Mouse (Mus musculus): ENCODE measurements around the gene Sptssb. TPM values are rescaled to one million over a fixed set of nuclear protein-coding genes. Genes with fewer than 3 reads are reported as not detected.

Gene Sptssb
- polyA plus RNA-seq, 1 experiment from 2014 or later: 0.38 TPM

DNA sequence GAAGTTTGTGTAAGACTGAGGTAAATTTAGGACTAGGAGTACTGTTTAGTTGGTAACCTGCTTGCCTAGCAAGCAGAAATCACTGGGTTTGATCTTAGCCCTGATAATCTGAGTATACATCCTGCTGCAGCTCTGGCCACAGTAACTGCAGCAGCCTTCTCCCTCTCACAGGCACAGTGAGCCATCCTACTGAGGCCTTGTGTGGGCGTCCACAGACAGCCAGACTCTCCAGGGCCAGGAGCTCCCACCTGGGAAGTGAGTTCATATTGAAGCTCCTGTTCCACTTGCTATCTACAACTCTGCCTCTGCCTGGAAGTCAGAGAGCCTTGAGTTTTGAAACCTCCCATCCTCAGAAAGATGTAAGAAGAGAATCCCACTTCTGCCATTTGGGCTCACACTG lies 24.0 kb upstream of the Sptssb start:
- H3K9ac ChIP-seq: no peak overlapping the region
- ATAC-seq (ENCODE audit: insufficient number of reproducible peaks, low FRiP score, low TSS enrichment, low read depth): no peak
- no peaks in the 10 kb centered on the region for H3K4me1 ChIP-seq
- no peaks in the 10 kb centered on the region for H3K27me3 ChIP-seq
- no peaks in the 10 kb centered on the region for H3K36me3 ChIP-seq
- H3K4me2 ChIP-seq: no peak overlapping the region
- H3K27ac ChIP-seq: no peak overlapping the region
- H3K9me3 ChIP-seq: no peaks in the 10 kb centered on the region
- WGBS: 61% methylated on average over 1 of the region's 1 CpGs
- no peak overlapping the region for H3K4me3 ChIP-seq

GRCm38 (mm10) chr3:69877538-69877937 lies 17.8 kb upstream of the Sptssb start:
- Histone ChIP-seq H3K9ac (no peak overlapping the region), H3K9me3 (no peaks in the 10 kb centered on the region), H3K36me3 (no peaks in the 10 kb centered on the region), H3K27me3 (no peaks in the 10 kb centered on the region), H3K4me2 (no peak overlapping the region), H3K4me1 (no peaks in the 10 kb centered on the region), H3K4me3 (no peak overlapping the region), H3K27ac (no peak overlapping the region)
- WGBS: 82% methylated on average over 2 of the region's 2 CpGs
- ATAC-seq (ENCODE audit: insufficient number of reproducible peaks, low FRiP score, low TSS enrichment, low read depth): no peak

GRCm38 (mm10) chr3:69874721-69875120 lies 15.0 kb upstream of the Sptssb start:
- 67% methylated on average over 3 of the region's 3 CpGs for WGBS
- H3K4me1 ChIP-seq: no peaks in the 10 kb centered on the region
- no peak for ATAC-seq (ENCODE audit: insufficient number of reproducible peaks, low FRiP score, low TSS enrichment, low read depth)
- H3K9me3 ChIP-seq: no peaks in the 10 kb centered on the region
- H3K27me3 ChIP-seq: no peaks in the 10 kb centered on the region
- H3K27ac ChIP-seq: no peak overlapping the region
- H3K4me2 ChIP-seq: no peak overlapping the region
- H3K4me3 ChIP-seq: no peak overlapping the region
- no peak overlapping the region for H3K9ac ChIP-seq
- no peaks in the 10 kb centered on the region for H3K36me3 ChIP-seq

- Histone ChIP-seq H3K4me2 (no peak overlapping the region), H3K36me3 (no peaks in the 10 kb centered on the region), H3K9ac (no peak overlapping the region), H3K4me3 (no peak overlapping the region), H3K27me3 (no peaks in the 10 kb centered on the region), H3K4me1 (no peaks in the 10 kb centered on the region), H3K27ac (no peak overlapping the region), H3K9me3 (no peaks in the 10 kb centered on the region)
- no peak for ATAC-seq (ENCODE audit: insufficient number of reproducible peaks, low FRiP score, low TSS enrichment, low read depth)
- WGBS: 71% methylated on average over 6 of the region's 6 CpGs
Observed at GRCm38 (mm10) chr3:69872661-69873327, 13.1 kb upstream of the Sptssb start.

DNA sequence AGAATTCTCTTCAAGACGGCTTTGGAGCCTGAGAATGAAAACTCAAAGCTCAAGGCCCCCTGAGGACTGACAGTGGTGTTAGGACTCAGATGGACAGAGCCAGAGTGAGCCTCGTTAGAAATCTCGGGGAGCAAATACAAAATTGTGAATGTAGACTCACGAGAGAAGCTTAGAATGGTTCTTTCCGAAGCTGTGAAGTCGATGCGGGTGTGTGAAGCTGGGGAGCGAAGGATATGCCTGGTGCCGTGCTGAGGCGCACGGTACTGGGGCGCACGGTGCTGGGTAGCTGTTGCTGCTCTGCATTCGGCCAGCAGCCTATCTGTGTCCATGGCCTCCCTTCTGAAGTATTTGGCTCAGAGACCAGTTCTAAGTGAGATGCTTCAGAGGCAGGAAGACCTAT lies 11.4 kb upstream of the Sptssb start:
- no peak overlapping the region for H3K9ac ChIP-seq
- no peak overlapping the region for H3K4me3 ChIP-seq
- no peak overlapping the region for H3K27ac ChIP-seq
- H3K36me3 ChIP-seq: no peaks in the 10 kb centered on the region
- no peaks in the 10 kb centered on the region for H3K9me3 ChIP-seq
- 85% methylated on average over 14 of the region's 14 CpGs for WGBS
- no peak overlapping the region for H3K4me2 ChIP-seq
- H3K27me3 ChIP-seq: no peaks in the 10 kb centered on the region
- H3K4me1 ChIP-seq: no peaks in the 10 kb centered on the region
- ATAC-seq (ENCODE audit: insufficient number of reproducible peaks, low FRiP score, low TSS enrichment, low read depth): no peak

DNA sequence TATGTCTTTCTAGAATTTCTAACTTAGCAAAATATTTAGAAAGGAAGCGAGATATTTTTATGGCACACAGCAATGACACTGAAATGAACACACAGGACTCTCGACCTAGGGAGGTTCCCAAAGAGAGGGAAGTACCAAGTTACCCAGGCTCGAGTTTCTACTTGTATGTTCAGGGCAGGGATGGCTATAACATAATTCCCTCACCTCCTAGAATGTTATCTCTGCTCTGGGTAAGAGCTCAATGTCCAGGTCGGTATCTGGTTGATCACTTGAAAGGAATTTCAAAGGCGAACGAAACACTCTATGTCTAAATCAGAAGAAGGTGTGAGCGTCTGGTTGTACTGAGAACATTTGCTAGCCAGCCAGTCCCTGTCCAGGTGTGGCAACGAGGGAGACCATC lies 10.0 kb upstream of the Sptssb start:
- no peaks in the 10 kb centered on the region for H3K9me3 ChIP-seq
- H3K4me1 ChIP-seq: no peaks in the 10 kb centered on the region
- ATAC-seq (ENCODE audit: insufficient number of reproducible peaks, low FRiP score, low TSS enrichment, low read depth): no peak
- no peak overlapping the region for H3K4me3 ChIP-seq
- H3K36me3 ChIP-seq: no peaks in the 10 kb centered on the region
- no peak overlapping the region for H3K4me2 ChIP-seq
- no peak overlapping the region for H3K27ac ChIP-seq
- 69% methylated on average over 8 of the region's 8 CpGs for WGBS
- H3K9ac ChIP-seq: no peak overlapping the region
- H3K27me3 ChIP-seq: no peaks in the 10 kb centered on the region

GRCm38 (mm10) chr3:69861789-69862395 lies 2.2 kb upstream of the Sptssb start:
- H3K4me2 ChIP-seq: peak overlapping the region; percentile 86
- ATAC-seq (ENCODE audit: insufficient number of reproducible peaks, low FRiP score, low TSS enrichment, low read depth): no peak
- no peaks in the 10 kb centered on the region for H3K36me3 ChIP-seq
- peak overlapping the region; percentile 39 for H3K4me3 ChIP-seq
- H3K27me3 ChIP-seq: no peaks in the 10 kb centered on the region; the same call in 1 of the 2 replicates
- no peak overlapping the region for H3K27ac ChIP-seq
- WGBS: 41% methylated on average over 9 of the region's 9 CpGs
- H3K4me1 ChIP-seq: peaks cover 8% of the 10 kb centered on the region
- H3K9me3 ChIP-seq: no peaks in the 10 kb centered on the region
- no peak overlapping the region for H3K9ac ChIP-seq

DNA sequence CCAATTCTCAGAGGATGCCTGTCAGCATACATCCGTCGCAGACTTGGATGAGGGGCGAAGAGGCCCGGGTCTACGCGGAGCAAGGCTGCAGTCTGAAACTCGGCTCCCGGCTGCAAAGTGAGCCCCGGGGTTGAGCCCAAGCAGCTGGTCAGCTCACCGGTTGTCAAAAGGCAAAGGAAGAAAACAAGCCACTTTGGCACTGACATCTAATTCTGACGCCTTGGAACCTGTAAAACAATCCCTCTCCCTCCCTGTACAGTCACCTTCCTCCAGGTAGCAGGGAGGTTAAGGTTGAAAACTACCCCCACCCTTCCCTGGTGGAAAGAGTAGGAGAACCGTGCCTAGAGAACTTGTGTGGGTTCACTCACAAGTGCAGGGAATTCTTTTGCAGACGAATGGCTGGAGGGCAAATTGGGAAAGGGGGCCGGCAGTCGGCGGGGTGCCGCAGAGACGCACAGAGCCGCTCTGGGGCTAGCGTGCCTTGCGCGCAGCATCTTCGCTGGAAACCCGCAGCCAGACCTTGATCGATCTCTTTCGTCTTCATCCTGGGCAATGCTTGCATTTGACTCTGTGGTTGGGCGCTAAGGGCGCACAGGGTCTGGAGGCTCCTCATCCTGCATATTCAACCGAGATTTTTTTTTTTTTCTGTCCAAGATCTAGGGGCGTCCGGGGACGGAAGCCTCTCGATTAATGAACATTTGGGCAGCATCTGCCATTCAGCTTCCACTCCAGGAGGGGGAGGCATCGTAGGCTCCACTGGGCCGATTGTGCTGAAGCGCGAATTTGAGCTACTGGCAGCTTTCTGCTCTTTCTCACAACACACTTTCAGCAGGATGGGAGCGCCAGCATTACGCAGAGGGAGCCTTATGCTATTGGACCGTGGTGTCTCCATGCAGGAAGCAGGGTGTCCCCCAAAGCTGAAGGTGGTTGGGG lies 1.1 kb upstream of the Sptssb start:
- H3K9me3 ChIP-seq: no peaks in the 10 kb centered on the region
- H3K4me3 ChIP-seq: peak overlapping the region; percentile 39
- H3K27ac ChIP-seq: no peak overlapping the region
- no peaks in the 10 kb centered on the region; the same call in 1 of the 2 replicates for H3K27me3 ChIP-seq
- peak overlapping the region; percentile 86 for H3K4me2 ChIP-seq
- H3K9ac ChIP-seq: no peak overlapping the region; the same call in 1 of the 2 replicates
- H3K4me1 ChIP-seq: peaks cover 8% of the 10 kb centered on the region
- H3K36me3 ChIP-seq: no peaks in the 10 kb centered on the region
- ATAC-seq (ENCODE audit: insufficient number of reproducible peaks, low FRiP score, low TSS enrichment, low read depth): 0 out of 2 replicates have a peak, but pooled peaks have one; percentile 65
- WGBS: under 1% methylated on average over 40 of the region's 40 CpGs

DNA sequence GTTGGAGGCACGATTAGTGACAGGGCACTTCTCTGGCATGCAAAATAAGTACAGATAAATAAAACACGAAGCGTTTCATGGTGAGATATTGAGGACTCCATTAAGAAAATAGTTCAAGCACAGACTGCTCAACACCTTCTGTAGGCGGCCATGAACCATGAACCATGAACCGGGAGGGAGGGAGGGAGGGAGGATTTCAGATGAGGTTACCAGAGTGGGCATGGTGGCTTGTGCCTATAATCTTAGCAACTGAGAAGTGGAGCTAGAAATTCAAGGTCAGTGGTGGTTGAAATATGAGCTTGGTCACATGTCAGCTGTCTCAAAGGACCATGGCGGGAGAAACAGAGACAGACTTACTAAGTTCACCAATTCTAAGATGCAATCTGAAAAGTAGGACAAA lies 20.3 kb downstream of the Sptssb start:
- Histone ChIP-seq H3K9ac (no peak overlapping the region), H3K27me3 (no peaks in the 10 kb centered on the region), H3K27ac (no peak overlapping the region), H3K4me1 (no peaks in the 10 kb centered on the region), H3K4me3 (no peak overlapping the region), H3K9me3 (no peaks in the 10 kb centered on the region), H3K4me2 (no peak overlapping the region), H3K36me3 (no peaks in the 10 kb centered on the region)
- ATAC-seq (ENCODE audit: insufficient number of reproducible peaks, low FRiP score, low TSS enrichment, low read depth): no peak
- 81% methylated on average over 6 of the region's 6 CpGs for WGBS

DNA sequence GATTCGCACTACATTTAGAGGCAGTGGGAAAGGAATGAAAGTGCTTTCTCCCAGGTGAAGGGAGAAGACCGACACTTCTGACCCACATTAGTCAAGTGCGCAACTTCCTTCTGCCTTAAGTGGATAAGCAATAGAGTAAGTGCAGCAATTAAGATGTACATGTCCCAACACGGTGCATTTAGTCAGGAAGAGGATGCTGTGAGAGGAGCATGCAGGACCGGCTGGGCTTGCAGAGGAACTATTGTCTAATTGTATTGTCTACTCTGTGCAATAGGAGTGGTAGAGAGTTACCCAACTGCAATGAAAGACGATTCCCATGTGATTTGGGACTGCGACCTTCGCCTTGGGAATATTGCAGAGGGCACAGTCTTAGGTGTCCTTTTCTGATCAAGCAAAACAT lies 30.2 kb downstream of the Sptssb start:
- Histone ChIP-seq H3K27ac (no peak overlapping the region), H3K4me3 (no peak overlapping the region), H3K4me1 (no peaks in the 10 kb centered on the region), H3K9ac (no peak overlapping the region), H3K27me3 (no peaks in the 10 kb centered on the region), H3K9me3 (no peaks in the 10 kb centered on the region), H3K36me3 (no peaks in the 10 kb centered on the region), H3K4me2 (no peak overlapping the region)
- ATAC-seq (ENCODE audit: insufficient number of reproducible peaks, low FRiP score, low TSS enrichment, low read depth): no peak
- WGBS: 83% methylated on average over 8 of the region's 8 CpGs

DNA sequence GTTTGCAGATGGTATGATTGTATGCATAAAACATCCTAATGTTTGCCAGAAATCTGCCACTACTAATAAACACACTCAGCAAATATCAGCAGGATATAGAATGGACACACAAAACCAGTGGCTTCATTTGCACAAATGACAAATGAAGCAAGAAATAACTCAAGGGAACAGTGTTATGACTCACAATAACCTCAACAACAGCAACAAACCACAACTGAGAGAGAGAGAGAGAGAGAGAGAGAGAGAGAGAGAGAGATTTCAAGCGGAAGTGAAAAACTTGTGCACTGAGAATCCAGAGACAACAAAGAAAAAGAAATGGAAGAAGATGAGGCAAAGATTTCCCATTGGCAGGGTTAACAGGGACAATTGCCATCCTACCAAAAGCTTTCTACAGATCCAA lies 35.2 kb downstream of the Sptssb start:
- no peak overlapping the region for H3K4me3 ChIP-seq
- H3K4me2 ChIP-seq: no peak overlapping the region
- no peaks in the 10 kb centered on the region for H3K36me3 ChIP-seq
- no peak overlapping the region for H3K27ac ChIP-seq
- H3K4me1 ChIP-seq: no peaks in the 10 kb centered on the region
- 100% methylated on average over 1 of the region's 1 CpGs for WGBS
- no peaks in the 10 kb centered on the region for H3K27me3 ChIP-seq
- H3K9me3 ChIP-seq: no peaks in the 10 kb centered on the region
- no peak for ATAC-seq (ENCODE audit: insufficient number of reproducible peaks, low FRiP score, low TSS enrichment, low read depth)
- H3K9ac ChIP-seq: no peak overlapping the region

- H3K4me3 ChIP-seq: no peak overlapping the region
- ATAC-seq (ENCODE audit: insufficient number of reproducible peaks, low FRiP score, low TSS enrichment, low read depth): no peak
- 83% methylated on average over 7 of the region's 7 CpGs for WGBS
- no peaks in the 10 kb centered on the region for H3K36me3 ChIP-seq
- H3K9me3 ChIP-seq: no peaks in the 10 kb centered on the region
- no peak overlapping the region for H3K27ac ChIP-seq
- H3K9ac ChIP-seq: no peak overlapping the region
- H3K27me3 ChIP-seq: no peaks in the 10 kb centered on the region
- no peak overlapping the region for H3K4me2 ChIP-seq
- no peaks in the 10 kb centered on the region for H3K4me1 ChIP-seq
Observed at GRCm38 (mm10) chr3:69820614-69821013, 39.1 kb downstream of the Sptssb start.
